Mouse (Mus musculus) liver, embryonic 11.5 days (tissue): ENCODE results near the gene Mbnl2. TPM values are rescaled to one million over a fixed set of nuclear protein-coding genes. Genes with fewer than 3 reads are reported as not detected.
A peak's percentile ranks its signal among the peaks of the same experiment; 100 is the strongest.

Source experiments
- ATAC-seq: fragments of 200-750 bp; cut with Nextera tagmentation; replicated peaks from 2 replicates; pipeline ENCODE4 v1.8.0; 2017; ENCODE audit warnings: moderate number of reproducible peaks, mild to moderate bottlenecking, moderate TSS enrichment, moderate library complexity; ENCODE audit not compliant: low FRiP score
- DNase-seq: peaks from one replicate; pipeline ENCODE4 v3.0.0-alpha.2; 2017; ENCODE audit warnings: low spot score
- H3K27ac ChIP-seq: fragments of 300-500 bp; sonication (generic); 2 replicates; pipeline ENCODE4 v1.5.1; 2014; ENCODE audit warnings: mild to moderate bottlenecking, low read depth, low read length, control low read depth
- H3K27me3 ChIP-seq: fragments of 300-500 bp; sonication (generic); replicated peaks from 2 replicates; pipeline ENCODE4 v1.6.1; 2014; ENCODE audit warnings: low read length, mixed read lengths; ENCODE audit not compliant: control insufficient read depth, insufficient read depth
- H3K36me3 ChIP-seq: fragments of 300-500 bp; sonication (generic); 2 replicates; pipeline ENCODE4 v1.6.1; 2014; ENCODE audit warnings: mild to moderate bottlenecking, low read length, moderate library complexity, mixed read lengths; ENCODE audit not compliant: control insufficient read depth, insufficient read depth
- H3K4me1 ChIP-seq: fragments of 300-500 bp; sonication (generic); replicated peaks from 2 replicates; pipeline ENCODE4 v1.6.1; 2014; ENCODE audit warnings: low read length, mixed read lengths; ENCODE audit not compliant: control insufficient read depth, insufficient read depth
- H3K4me2 ChIP-seq: fragments of 300-500 bp; sonication (generic); 2 replicates; pipeline ENCODE4 v1.6.1; 2014; ENCODE audit warnings: mild to moderate bottlenecking, control low read depth, moderate library complexity
- H3K4me3 ChIP-seq: fragments of 300-500 bp; sonication (generic); 2 replicates; pipeline ENCODE4 v1.5.1; 2014; ENCODE audit warnings: low read depth, low read length, control low read depth
- H3K9ac ChIP-seq: fragments of 300-500 bp; sonication (generic); 2 replicates; pipeline ENCODE4 v1.6.1; 2014; ENCODE audit warnings: low read depth, low read length, control low read depth
- H3K9me3 ChIP-seq: fragments of 300-500 bp; sonication (generic); 2 replicates; pipeline ENCODE4 v1.6.1; 2016; ENCODE audit warnings: low read length, inconsistent platforms, mixed read lengths; ENCODE audit not compliant: control insufficient read depth
- WGBS: fragments of 180-500 bp; shearing (Covaris S2); extraction: QIAGEN DNeasy Blood & Tissue Kit; methylation state at CpG from one replicate; pipeline ENCODE4 v1.1.7; 2014; 5-methylcytosine and 5-hydroxymethylcytosine counted together
- polyA plus RNA-seq: library from polyadenylated mRNA; unstranded; fragments of >200 nt; fragmentation: Nextera tagmentation; extraction: Ambion mirVana; gene quantifications from 2 replicates; pipeline ENCODE4 v1.2.1, GENCODE M21; 2014

Gene Mbnl2
- polyA plus RNA-seq, 1 experiment from 2014 or later: 38.2 TPM

DNA sequence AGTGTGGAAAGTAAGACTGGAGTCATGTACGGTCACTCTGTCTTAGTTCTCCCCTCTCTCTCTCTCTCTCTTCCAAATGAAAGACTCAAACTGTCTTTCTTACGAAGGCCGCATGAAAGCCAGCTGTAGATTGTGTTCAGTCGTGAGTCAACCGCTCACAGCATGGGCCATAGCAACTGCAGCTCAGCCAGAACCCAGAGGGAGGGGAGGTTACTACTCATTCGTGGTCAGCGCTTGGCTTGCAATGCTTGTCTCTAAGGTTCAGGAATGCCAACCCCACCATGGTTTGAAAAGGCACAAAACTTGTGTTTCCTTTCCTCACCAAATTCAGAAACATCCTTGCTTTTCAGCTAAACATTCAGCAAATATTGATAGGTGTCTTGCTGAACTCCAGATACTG lies 178.8 kb downstream of the Mbnl2 start:
- peaks cover 4% of the 10 kb centered on the region; the same call in 1 of the 2 replicates for H3K9me3 ChIP-seq
- no peak overlapping the region for H3K9ac ChIP-seq
- no peaks in the 10 kb centered on the region for H3K27me3 ChIP-seq
- WGBS: 89% methylated on average over 7 of the region's 7 CpGs
- no peaks in the 10 kb centered on the region for H3K36me3 ChIP-seq
- H3K27ac ChIP-seq: no peak overlapping the region
- DNase-seq (no peak), ATAC-seq (no peak)
- H3K4me1 ChIP-seq: no peaks in the 10 kb centered on the region
- H3K4me2 ChIP-seq: no peak overlapping the region
- no peak overlapping the region for H3K4me3 ChIP-seq

DNA sequence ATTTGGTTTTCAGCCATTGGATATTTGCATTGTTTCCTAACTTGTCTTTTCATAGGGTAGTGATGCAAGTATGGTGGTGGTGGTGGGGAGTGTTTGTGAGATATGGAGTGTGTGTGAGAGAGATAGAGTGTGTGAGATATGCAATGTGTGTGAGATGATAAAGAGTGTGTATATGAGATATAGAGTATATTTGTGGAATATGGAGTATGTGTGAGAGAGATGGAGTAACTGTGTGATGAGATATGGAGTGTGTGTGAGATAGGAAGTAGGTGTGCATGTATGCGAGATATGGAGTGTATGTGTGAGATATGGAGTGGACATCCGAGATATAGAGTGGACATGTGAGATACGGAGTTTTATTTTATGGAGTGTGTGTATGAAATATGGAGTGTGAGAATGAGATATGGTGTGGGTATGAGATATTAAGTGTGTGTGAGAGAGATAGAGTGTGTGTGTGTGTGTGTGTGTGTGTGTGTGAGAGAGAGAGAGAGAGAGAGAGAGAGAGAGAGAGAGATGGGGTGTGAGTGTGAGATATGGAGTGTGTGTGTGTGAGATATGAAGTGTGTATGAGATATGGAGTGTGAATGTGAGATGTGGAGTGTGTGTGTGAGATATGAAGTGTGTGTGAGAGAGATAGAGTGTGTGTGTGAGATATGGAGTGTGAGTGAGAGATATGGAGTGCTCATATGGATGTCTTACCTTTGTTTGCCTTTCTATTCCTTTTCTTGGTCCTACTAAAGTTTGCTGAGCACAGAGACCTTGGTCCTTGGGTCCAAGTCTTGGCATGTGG lies 188.7 kb downstream of the Mbnl2 start:
- no peak overlapping the region for H3K9ac ChIP-seq

DNA sequence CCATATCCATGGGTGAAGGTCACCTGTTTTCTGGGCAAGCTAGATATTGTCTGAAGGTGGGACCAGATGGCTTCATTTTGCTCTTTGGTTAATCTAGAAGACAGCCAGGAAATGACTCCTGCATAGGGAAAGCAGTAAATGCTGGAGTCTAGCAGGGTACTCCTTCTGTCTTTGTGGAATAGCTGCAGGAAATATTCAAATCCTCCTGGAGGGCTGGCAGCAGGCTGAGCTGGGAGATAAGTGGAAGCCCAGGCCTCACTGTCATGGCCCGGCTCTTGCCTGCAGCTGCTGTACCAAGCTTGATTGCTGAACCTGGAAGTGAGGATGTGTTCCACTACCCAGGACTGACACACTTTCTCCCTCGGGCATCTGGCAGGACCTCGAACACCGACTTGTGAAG lies 191.3 kb downstream of the Mbnl2 start:
- Histone ChIP-seq H3K36me3 (no peaks in the 10 kb centered on the region), H3K27me3 (no peaks in the 10 kb centered on the region), H3K27ac (no peak overlapping the region), H3K4me2 (no peak overlapping the region), H3K9me3 (no peaks in the 10 kb centered on the region), H3K4me3 (no peak overlapping the region), H3K4me1 (no peaks in the 10 kb centered on the region), H3K9ac (no peak overlapping the region)
- DNase-seq (no peak), ATAC-seq (no peak)
- WGBS: 80% methylated on average over 4 of the region's 4 CpGs

More for the DNA sequence above, 188.7 kb downstream of the Mbnl2 start:
- Histone ChIP-seq H3K9me3 (no peaks in the 10 kb centered on the region), H3K4me3 (no peak overlapping the region), H3K36me3 (no peaks in the 10 kb centered on the region), H3K4me2 (no peak overlapping the region), H3K4me1 (no peaks in the 10 kb centered on the region), H3K27me3 (no peaks in the 10 kb centered on the region), H3K27ac (no peak overlapping the region)
- DNase-seq: no peak
- no peak for ATAC-seq
- 80% methylated on average over 3 of the region's 3 CpGs for WGBS

DNA sequence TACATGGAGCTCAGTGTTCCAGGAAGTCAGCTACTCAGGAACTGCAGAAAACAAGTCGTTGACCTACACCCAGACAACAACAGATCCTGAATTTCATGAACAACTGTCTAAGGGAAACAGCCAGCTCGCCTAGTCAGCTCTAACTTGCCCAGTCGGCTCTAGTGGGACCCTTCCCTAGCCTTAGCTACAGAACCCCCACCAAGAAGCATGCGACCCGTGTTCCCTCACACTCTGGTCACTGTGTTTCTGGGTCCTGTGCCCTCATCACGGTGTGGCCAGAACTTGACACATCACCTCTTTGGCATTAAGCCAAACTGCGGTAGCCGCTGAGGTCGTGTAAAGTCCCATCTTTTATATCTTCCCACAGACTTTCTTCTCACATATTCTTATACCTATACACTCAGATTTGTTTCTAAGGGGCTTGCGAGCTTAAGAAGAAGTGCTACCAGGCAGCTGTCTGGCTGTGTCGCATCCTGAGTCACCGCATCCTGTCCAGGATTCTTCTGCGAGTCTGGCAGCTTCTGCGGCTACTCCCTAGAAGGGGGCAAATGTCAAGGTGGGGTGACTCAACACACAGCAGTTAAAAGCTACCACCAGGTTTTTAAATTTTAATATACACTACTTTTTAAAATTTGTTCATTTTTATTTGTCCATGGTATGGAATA lies 193.8 kb downstream of the Mbnl2 start:
- Histone ChIP-seq H3K9ac (no peak overlapping the region), H3K27me3 (no peaks in the 10 kb centered on the region), H3K4me2 (no peak overlapping the region), H3K4me1 (no peaks in the 10 kb centered on the region), H3K27ac (no peak overlapping the region), H3K9me3 (no peaks in the 10 kb centered on the region), H3K4me3 (no peak overlapping the region), H3K36me3 (no peaks in the 10 kb centered on the region)
- 81% methylated on average over 14 of the region's 14 CpGs for WGBS
- DNase-seq (no peak), ATAC-seq (no peak)

DNA sequence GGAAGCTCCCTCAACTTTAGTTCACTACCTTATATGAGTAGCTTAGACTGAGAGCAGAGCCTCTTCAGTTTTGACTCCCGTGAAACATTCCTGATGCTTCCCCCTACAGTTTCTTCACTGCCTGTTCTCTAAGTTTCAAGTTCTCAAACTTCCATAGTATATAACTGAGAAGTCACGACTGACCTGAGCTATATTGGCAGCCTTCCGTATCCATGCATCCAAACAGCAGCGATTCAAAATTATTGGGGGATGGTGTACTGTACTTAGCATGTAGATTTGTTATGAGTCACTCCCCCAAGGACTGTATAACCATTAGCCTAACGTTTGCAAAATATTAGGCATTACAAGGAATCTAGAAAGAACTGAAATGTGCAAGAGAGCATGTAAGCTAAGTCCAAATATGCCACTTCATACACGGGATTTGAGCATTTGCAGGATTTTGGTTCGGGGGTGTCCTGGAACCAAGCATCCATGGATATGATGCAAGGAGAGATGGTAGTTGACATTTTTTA lies 200.8 kb downstream of the Mbnl2 start:
- no peaks in the 10 kb centered on the region; the same call in 1 of the 2 replicates for H3K4me1 ChIP-seq
- H3K27ac ChIP-seq: no peak overlapping the region
- no peaks in the 10 kb centered on the region for H3K27me3 ChIP-seq
- H3K4me2 ChIP-seq: peak overlapping the region; percentile 97
- H3K9ac ChIP-seq: no peak overlapping the region
- H3K9me3 ChIP-seq: no peaks in the 10 kb centered on the region
- ATAC-seq: no peak
- H3K36me3 ChIP-seq: no peaks in the 10 kb centered on the region
- DNase-seq: no peak
- no peak overlapping the region for H3K4me3 ChIP-seq
- WGBS: 63% methylated on average over 7 of the region's 7 CpGs

DNA sequence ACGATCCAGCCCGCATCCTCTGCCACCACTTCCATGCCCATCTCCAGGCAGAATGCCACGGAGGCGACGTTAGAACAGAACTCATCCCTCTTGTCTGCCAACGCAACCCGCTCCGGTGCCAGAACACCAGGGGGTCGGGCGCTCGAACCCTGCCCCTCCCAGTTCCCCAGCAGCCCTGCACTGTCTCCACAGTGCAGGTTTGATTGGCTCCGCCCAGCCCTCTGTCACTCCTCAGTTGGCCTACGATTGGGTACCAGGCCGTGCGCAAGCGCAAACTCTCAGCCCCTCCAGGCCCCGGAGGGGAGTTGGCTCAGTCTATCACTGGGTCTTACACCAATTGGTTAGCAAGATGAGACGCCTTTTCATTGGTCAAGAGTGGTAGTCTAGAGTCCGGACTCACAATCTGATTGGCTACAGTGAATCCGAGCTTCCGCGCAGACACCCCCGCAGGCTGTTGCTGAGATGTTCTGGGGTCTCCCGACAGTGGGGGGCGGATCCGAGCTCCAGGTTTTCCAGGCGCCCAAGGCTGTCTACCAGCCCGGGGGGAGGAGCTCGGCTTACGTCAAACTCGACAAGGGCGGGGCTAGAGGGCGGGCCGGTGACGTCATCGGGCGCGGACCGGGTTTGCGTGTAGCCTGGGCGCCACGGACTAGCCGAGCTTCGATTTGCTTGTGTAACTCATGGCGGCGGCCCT lies 202.0 kb downstream of the Mbnl2 start:
- H3K36me3 ChIP-seq: no peaks in the 10 kb centered on the region
- peak; percentile 95 for ATAC-seq
- H3K27me3 ChIP-seq: no peaks in the 10 kb centered on the region
- WGBS: under 1% methylated on average over 46 of the region's 46 CpGs
- H3K9ac ChIP-seq: peak overlapping the region; percentile 72
- H3K4me2 ChIP-seq: peak overlapping the region; percentile 97
- H3K27ac ChIP-seq: peak overlapping the region; percentile 92
- peak overlapping the region; percentile 65 for H3K4me3 ChIP-seq
- peak; percentile 100 for DNase-seq
- no peaks in the 10 kb centered on the region; the same call in 1 of the 2 replicates for H3K4me1 ChIP-seq
- H3K9me3 ChIP-seq: no peaks in the 10 kb centered on the region

DNA sequence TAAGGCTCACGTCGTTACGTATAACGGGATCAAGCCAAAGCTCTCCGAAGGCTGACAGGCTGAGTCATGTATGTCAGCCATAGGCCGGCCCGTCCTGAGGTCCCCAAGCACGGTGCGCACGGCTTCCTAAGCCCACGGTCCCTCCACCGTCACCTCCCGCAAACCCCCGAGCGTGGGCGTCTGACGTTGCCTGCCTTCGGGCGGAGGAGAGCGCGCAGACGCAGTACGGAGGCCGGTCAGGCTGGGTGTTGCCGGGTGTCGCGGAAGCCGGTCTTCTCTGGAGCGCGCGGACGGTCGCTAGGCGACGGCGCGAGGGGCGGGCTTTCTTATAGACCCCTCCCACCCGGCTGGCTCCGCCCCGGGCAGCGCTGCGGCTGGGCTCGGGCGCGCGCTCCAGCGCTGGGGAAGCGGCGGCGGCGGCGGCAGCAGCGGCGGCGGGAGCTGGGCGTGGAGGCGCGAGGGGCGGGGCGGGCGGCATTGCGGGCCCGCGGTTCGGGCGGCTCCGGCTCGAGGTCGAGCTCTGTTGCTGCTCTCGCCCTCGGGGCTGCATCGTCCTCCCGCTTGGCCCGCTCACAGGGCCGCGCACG lies 202.6 kb downstream of the Mbnl2 start, which contains the start of gene Rap2a:
TSS of gene Rap2a (plus strand) at position 463 of the 587 bp plus-strand sequence.
- ATAC-seq (peak; percentile 84), DNase-seq (peak; percentile 95)
- no peaks in the 10 kb centered on the region for H3K27me3 ChIP-seq
- no peaks in the 10 kb centered on the region; the same call in 1 of the 2 replicates for H3K4me1 ChIP-seq
- peak within 1 kb of the TSS; percentile 82 for H3K9ac ChIP-seq
- H3K4me2 ChIP-seq: peak within 1 kb of the TSS; percentile 97
- H3K27ac ChIP-seq: peak within 1 kb of the TSS; percentile 92
- H3K36me3 ChIP-seq: no peaks in the 10 kb centered on the region
- WGBS: under 1% methylated on average over 61 of the region's 78 CpGs
- H3K4me3 ChIP-seq: peak within 1 kb of the TSS; percentile 65
- H3K9me3 ChIP-seq: no peaks in the 10 kb centered on the region

DNA sequence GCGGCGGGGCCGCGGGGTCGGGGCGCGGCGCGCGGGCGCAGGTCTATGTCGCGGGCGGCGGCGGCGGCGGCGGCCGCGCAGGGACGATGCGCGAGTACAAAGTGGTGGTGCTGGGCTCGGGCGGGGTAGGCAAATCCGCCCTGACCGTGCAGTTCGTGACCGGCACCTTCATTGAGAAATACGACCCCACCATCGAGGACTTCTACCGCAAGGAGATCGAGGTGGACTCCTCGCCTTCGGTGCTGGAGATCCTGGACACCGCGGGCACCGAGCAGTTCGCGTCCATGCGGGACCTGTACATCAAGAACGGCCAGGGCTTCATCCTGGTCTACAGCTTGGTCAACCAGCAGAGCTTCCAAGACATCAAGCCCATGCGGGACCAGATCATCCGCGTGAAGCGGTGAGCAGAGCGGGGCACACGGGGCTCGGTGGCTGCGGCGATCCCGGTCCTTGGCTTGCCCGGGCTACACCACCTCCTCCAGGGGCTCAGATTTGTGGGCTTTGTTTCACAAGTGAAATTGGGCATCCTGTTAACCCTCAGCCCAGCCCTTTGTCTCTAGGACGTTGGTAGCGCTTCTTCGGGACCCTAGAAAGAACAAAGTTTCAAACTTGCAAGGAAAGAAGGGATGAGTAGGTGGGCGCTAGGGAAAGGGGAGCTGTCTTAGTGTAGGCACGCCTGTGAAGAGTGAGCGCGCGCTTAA lies 203.3 kb downstream of the Mbnl2 start:
- Histone ChIP-seq H3K4me3 (peak overlapping the region; percentile 65), H3K27ac (peak overlapping the region; percentile 68), H3K4me1 (no peaks in the 10 kb centered on the region; the same call in 1 of the 2 replicates), H3K9ac (peak overlapping the region; percentile 82), H3K9me3 (no peaks in the 10 kb centered on the region), H3K36me3 (no peaks in the 10 kb centered on the region), H3K27me3 (no peaks in the 10 kb centered on the region), H3K4me2 (peak overlapping the region; percentile 97)
- DNase-seq (peak; percentile 58), ATAC-seq (peak; percentile 31)
- WGBS: under 1% methylated on average over 46 of the region's 62 CpGs
